Mouse (Mus musculus) small intestine, adult 2 months (tissue): ENCODE measurements at regions not wholly inside any gene's neighbourhood (a gene's known extent, or its start where the extent isn't known, plus 50 kb on each side); places are given as distances from the start of the nearest gene placed in this dataset.

Experiments
- CTCF ChIP-seq: fragments of 200-500 bp; IDR thresholded peaks from 2 replicates; pipeline ENCODE4 v1.5.1; 2012; ENCODE audit warnings: low read depth, mild to moderate bottlenecking, control low read depth, inconsistent platforms, low read length, moderate library complexity, mixed read lengths; ENCODE audit not compliant: insufficient replicate concordance, insufficient read length; ENCODE audit errors: extremely low read depth
- POLR2A ChIP-seq: fragments of 200-500 bp; IDR thresholded peaks from 2 replicates; pipeline ENCODE4 v1.6.1; 2012; ENCODE audit warnings: low read depth, mild to moderate bottlenecking, control low read depth, inconsistent platforms, low read length, moderate library complexity

DNA sequence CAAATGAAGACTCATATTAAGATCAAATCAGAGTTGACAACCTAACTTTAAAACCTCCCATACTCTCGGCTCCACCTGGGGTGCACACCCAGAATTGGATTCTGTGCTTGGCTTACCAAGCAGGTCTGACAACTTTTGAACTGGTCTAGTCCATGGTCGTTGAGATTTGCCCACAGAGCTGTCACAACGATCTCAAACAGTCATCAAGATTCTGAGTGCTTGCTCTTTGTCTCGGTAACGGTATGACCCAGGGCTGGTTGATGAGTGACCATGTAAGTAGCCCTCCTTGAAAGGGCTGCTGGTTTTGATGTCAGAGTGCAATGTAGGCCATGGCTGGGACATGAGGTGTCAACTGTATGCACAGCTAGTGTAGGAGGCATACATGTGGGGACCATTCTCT, 58.7 kb upstream of the Rasl11b start:
- TF ChIP-seq CTCF (no peak), POLR2A (no peak)
